Mouse (Mus musculus) lung, postnatal 4 days (tissue): Measurements from ENCODE around the gene Ctsh.
"Not testable (repeated sequence)": the region's sequence is repeated elsewhere in the genome, so short reads cannot be mapped to it uniquely, and the experiment has no call there.

Experiments used
- DNase-seq, 2 experiments: peaks; one replicate each; pipeline ENCODE4 v3.0.0; 2021

Ctsh gene

GRCm38 (mm10) chr9:90059828-90060573 is 6.0 kb downstream of the Ctsh start:
- DNase-seq: no peak

GRCm38 (mm10) chr9:90060574-90060875 is 6.6 kb downstream of the Ctsh start:
- no peak for DNase-seq

- not testable (repeated sequence) for DNase-seq
Observed at GRCm38 (mm10) chr9:90060932-90061331, 7.0 kb downstream of the Ctsh start.

GRCm38 (mm10) chr9:90067341-90067740 is 13.4 kb downstream of the Ctsh start:
- no peak for DNase-seq

- DNase-seq: no peak
Observed at GRCm38 (mm10) chr9:90068786-90069185, 14.8 kb downstream of the Ctsh start.

- peak; percentile 57 to 78 for DNase-seq
Observed at GRCm38 (mm10) chr9:90069485-90069884, 15.5 kb downstream of the Ctsh start.

GRCm38 (mm10) chr9:90070174-90070573 is 16.2 kb downstream of the Ctsh start:
- DNase-seq: no peak

GRCm38 (mm10) chr9:90075336-90075735 is 21.4 kb downstream of the Ctsh start:
- no peak for DNase-seq

- no peak for DNase-seq
Observed at GRCm38 (mm10) chr9:90076131-90076530, 22.2 kb downstream of the Ctsh start.

GRCm38 (mm10) chr9:90076849-90077461 is 23.0 kb downstream of the Ctsh start:
- DNase-seq: peak; percentile 66 to 81

GRCm38 (mm10) chr9:90081961-90082360 is 28.0 kb downstream of the Ctsh start:
- not testable (repeated sequence) for DNase-seq

- no peak for DNase-seq
Observed at GRCm38 (mm10) chr9:90082992-90083391, 29.0 kb downstream of the Ctsh start.

GRCm38 (mm10) chr9:90084152-90084551 is 30.2 kb downstream of the Ctsh start:
- DNase-seq: no peak

GRCm38 (mm10) chr9:90084766-90085468 is 31.0 kb downstream of the Ctsh start:
- DNase-seq: no peak

GRCm38 (mm10) chr9:90087906-90088485 is 34.0 kb downstream of the Ctsh start:
- DNase-seq: no peak

- DNase-seq: no peak
Observed at GRCm38 (mm10) chr9:90089339-90090104, 35.6 kb downstream of the Ctsh start.

- no peak for DNase-seq
Observed at GRCm38 (mm10) chr9:90098934-90099333, 45.0 kb downstream of the Ctsh start.

GRCm38 (mm10) chr9:90100760-90101159 is 46.8 kb downstream of the Ctsh start:
- no peak for DNase-seq

GRCm38 (mm10) chr9:90105462-90105861 is 51.5 kb downstream of the Ctsh start:
- DNase-seq: no peak

- no peak for DNase-seq
Observed at GRCm38 (mm10) chr9:90106915-90107314, 53.0 kb downstream of the Ctsh start.

GRCm38 (mm10) chr9:90108272-90108671 is 54.3 kb downstream of the Ctsh start:
- no peak for DNase-seq

GRCm38 (mm10) chr9:90109386-90109785 is 55.4 kb downstream of the Ctsh start:
- DNase-seq: no peak

- DNase-seq: no peak
Observed at GRCm38 (mm10) chr9:90113151-90113550, 59.2 kb downstream of the Ctsh start.
